Mouse (Mus musculus) hindbrain, embryonic 12.5 days (tissue): ENCODE results near the gene Sept6. TPM values are rescaled to one million over a fixed set of nuclear protein-coding genes. Genes with fewer than 3 reads are reported as not detected.

ENCODE experiments used
- polyA plus RNA-seq: library from polyadenylated mRNA; unstranded; fragments of >200 nt; fragmentation: Nextera tagmentation; extraction: Ambion mirVana; gene quantifications from 2 replicates; pipeline ENCODE4 v1.2.1, GENCODE M21; 2016

The Sept6 gene
- polyA plus RNA-seq, 1 experiment from 2014 or later, result 61.9 TPM

Other genes starting within 250 kb of the Sept6 start
- gene Slc25a43, start 248.1 kb downstream of the Sept6 start, polyA plus RNA-seq, result 0.42 and 1.2 TPM in 2 replicates
- gene Slc25a5, start 196.1 kb downstream of the Sept6 start, polyA plus RNA-seq, result 537 and 566 TPM in 2 replicates
- 109 and 111 TPM in 2 replicates for gene Ube2a, start 117.9 kb downstream of the Sept6 start, polyA plus RNA-seq
- 30.5 and 32.0 TPM in 2 replicates for gene C330007P06Rik, start 117.7 kb downstream of the Sept6 start, polyA plus RNA-seq
- 8.7 and 9.8 TPM in 2 replicates for gene Nkrf, start 88.9 kb downstream of the Sept6 start, polyA plus RNA-seq
- not detected in 2 replicates for gene Sowahd, start 57.1 kb upstream of the Sept6 start, polyA plus RNA-seq
- gene Rpl39, start 93.6 kb upstream of the Sept6 start, polyA plus RNA-seq, result 388 and 426 TPM in 2 replicates
- gene Upf3b, start 118.5 kb upstream of the Sept6 start, polyA plus RNA-seq, result 24.3 and 25.7 TPM in 2 replicates
- 23.9 and 25.7 TPM in 2 replicates for gene Nkap, start 135.0 kb upstream of the Sept6 start, polyA plus RNA-seq
- 0.50 and 0.57 TPM in 2 replicates for gene Akap14, start 177.0 kb upstream of the Sept6 start, polyA plus RNA-seq
- 409 and 458 TPM in 2 replicates for gene Ndufa1, start 199.4 kb upstream of the Sept6 start, polyA plus RNA-seq
- gene Rnf113a1, start 199.5 kb upstream of the Sept6 start, polyA plus RNA-seq, result 16.0 and 19.3 TPM in 2 replicates
- not detected in 2 replicates for gene Gm9, start 219.2 kb upstream of the Sept6 start, polyA plus RNA-seq
- gene Rhox1, start 230.5 kb upstream of the Sept6 start, polyA plus RNA-seq, result not detected in 2 replicates